Mouse (Mus musculus) spleen, adult 12 weeks (tissue): ENCODE results near the gene Syt11.
"Not testable (repeated sequence)": the region's sequence is repeated elsewhere in the genome, so short reads cannot be mapped to it uniquely, and the experiment has no call there.

ENCODE experiments used
- DNase-seq: peaks from one replicate; pipeline ENCODE4 v3.0.0; 2022; ENCODE audit warnings: low spot score

Gene Syt11

DNA sequence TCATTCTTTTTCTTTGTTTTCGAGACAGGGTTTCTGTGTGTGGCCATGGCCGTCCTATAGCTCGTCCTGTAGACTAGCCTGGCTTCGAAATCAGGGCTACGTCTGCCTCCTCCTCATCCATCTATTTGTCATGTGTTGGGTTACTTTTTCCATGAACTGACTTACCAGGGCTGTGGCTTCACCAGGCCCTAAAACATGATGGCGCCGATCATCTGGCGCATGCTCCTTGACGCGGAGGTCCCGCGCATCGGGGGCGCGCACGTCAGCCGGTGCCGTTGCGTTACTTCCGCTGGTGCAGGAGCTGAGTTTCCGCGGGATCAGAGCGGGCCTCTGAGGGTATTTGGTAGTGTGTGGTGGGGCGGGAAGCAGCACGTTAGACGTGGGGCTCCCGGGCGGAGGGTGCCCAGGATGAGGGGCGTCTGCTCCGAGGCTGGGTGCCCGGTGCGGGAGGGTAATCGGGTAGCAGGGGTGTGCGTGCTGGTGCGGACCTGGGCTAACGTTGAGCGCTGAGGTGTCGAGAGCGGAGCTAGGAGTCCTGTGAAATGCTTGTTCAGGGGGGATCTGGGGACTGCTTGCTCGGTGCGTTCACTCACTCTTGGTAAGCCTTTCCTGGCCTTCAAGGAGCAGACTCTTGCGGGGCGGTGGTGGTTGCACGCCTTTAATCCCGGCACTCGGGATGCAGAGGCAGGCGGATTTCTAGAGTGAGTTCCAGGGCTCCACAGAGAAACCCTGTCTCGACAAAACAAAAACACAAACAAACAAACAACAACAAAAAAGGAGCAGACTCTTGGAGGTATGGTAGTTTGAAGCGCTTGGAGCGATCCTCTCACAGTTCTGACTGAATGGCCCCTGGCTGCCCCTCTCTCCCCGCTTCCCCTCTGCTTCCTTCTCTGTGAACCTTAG is at the start of gene Syt11:
TSS of gene Syt11 (minus strand) at position 226 of the 903 bp plus-strand sequence.
- peak; percentile 50 for DNase-seq

DNA sequence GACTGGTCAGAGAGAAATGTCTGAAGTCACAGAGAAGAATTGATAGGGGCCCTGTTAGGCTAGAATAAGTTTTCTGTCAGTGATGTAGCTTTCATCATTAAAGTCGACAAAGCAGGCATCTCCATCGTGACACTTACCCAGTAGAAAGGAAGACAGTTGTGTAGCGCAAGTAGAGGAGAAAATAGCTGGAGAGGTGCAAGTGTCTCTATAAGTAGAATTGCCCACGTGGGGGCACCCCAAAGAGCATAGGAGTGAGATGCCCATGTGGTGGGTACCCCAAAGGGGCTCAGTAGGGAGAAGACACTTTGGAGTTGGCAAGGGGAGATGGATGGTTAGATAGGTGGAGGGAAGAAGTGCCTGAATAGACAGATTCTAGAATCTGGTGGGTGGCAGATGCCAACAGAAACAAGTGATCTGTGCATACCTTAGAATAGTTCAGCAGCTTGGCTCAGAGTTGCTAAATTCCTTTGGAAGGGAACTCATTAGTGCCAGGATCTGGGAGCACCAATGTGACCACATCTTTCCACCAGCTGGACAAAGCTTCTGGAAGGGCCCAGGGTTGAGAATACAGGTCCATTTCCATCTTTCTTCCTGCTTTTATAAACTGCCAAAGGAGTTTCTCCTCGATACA is 29.1 kb upstream of the Syt11 start:
- DNase-seq, result no peak

DNA sequence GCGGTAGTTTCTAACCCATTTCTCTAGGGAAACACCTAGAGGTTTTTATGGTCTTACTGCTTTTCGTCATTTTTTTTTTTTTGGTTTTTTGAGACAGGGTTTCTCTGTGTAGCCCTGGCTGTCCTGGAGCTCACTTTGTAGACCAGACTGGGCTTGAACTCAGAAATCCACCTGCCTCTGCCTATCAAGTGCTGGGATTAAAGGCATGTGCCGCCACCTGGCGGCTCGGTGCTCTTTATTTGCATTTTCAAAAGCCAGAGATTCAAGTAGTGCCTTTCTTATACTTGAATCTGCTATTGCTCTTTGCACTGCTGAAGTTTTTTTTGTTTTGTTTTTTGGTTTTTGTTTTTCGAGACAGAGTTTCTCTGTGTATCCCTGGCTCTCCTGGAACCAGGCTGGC is 22.5 kb upstream of the Syt11 start:
- DNase-seq, result not testable (repeated sequence)

DNA sequence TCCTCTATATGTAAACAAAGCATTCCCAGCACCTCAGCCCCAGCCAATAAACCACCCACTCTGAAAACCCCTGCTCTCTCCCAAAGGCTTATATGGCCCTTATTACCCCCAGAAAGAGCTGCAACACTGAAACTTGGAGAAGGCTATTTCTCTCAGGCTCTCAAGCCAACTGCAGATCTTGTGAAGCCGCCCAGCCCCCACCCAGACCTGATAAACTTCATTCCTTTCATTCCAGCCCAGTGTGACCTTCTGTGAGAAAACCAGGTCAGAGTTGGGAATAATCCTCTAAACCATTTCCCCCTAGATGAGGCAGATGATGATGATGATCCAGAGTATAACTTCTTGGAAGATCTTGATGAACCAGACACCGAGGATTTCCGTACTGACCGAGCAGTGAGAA is 13.1 kb upstream of the Syt11 start:
- not testable (repeated sequence) for DNase-seq

DNA sequence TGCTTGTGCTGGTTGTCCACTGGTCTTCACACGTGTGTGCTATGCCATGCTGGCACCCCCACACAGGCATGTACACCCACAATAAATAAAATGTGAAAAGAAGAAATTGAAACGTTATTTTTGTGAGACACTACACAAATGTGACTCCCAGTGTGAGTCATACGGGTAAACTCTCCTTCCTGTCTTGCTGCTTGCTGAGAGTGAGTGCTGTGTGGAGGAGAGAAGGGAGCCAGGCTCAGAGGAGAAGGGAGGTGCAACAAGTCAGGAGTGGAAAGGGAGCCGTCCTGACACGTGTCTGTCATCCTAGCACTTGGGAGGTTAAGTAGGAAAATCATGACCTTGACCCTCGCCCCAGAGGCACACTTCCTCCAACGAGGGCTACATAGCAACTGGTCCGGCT is 11.8 kb upstream of the Syt11 start:
- DNase-seq, result not testable (repeated sequence)

DNA sequence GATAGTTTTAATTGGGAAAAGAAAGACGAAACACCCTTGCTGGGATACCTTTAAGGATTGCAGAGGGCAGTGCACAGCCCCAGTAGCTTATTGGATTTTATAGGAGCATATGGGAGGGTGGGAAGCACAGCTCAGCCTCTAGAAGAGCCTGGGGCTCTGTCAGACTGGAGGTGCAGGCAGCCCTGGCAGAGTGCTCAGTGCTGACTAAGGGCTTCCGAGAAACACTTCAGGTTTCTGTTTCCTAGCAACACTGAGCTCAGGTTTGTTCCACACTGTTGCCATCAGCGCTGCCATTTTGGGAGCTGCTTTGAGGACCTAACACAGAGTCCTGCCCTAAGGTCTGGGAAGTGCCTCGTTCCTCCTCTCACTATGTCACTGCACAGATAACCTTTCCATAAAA is 11.4 kb upstream of the Syt11 start:
- not testable (repeated sequence) for DNase-seq

DNA sequence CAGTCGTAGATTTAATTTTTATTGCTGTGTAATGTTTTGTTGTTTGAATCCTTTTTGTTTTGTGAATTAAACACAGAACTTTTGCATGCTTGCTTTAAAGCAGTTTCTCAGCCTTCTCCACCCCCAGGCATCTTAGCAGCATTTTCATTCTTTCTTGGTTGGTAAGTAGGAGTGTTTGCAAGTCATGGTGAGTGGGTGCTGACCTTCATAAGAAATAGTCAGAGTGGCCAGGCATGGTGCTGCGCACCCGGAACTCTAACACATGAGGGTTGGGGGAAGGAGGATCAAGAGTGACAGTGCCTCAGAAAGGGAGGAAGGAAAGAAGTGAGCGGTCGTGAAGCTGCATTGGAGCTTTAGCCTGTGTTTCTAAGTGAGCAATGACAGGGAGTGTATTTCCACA is 9.9 kb upstream of the Syt11 start:
- no peak for DNase-seq

DNA sequence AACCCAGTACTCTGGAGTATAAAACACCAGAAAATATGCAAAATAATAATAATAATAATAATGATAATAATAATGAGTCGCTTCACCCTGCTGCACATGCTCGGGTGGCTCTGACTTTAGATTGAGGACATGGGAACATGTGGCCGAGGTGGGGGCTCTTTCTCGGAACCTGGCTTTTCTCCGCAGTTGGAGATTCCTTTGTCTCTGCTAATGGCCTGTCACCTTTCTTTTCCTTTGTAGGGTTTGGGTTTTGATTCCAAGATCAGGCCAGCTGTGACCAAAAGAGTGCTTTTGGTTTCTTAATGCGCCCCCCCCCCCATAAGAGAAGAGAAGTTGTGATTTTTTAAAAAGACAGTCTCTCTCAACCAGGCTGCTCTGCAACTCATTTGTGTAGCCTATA is 1.8 kb downstream of the Syt11 start:
- not testable (repeated sequence) for DNase-seq

DNA sequence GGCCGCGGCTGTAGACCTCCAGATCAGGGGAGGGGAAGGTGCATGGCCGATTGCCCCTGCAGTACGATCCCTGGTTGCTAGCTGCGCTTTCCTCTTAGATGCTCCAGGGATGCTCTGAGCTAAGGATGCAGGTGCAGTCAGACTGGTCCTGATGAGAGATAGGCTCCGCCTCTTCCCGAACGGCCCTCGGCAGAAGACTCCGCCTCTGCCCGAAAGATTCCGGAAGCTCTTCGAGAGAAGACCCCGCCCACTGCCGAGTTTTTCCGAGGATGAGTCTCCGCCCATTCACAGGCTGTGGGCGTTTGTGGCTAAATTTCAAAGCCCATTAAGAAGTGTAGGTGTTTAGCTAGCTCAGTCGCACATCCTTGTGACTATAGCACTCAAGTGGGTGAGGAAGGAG is 2.6 kb downstream of the Syt11 start:
- peak; percentile 81 for DNase-seq

DNA sequence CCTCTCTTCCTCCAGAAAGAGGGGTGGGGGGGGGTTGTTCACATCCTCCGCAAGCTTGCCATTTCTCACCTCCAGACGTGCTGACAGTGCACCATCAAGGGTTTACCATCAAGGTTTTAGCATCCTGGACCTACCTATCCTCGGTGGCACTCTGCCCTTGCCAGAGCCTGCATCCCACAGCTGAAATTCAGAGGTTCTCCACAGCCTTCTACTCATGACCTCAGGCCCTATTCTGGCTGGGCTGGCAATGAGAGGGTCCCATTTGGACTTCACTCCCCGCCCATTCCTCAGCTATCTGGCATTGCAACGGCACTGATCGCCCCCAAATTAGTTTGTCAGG is 3.1 kb downstream of the Syt11 start:
- DNase-seq, result not testable (repeated sequence)

DNA sequence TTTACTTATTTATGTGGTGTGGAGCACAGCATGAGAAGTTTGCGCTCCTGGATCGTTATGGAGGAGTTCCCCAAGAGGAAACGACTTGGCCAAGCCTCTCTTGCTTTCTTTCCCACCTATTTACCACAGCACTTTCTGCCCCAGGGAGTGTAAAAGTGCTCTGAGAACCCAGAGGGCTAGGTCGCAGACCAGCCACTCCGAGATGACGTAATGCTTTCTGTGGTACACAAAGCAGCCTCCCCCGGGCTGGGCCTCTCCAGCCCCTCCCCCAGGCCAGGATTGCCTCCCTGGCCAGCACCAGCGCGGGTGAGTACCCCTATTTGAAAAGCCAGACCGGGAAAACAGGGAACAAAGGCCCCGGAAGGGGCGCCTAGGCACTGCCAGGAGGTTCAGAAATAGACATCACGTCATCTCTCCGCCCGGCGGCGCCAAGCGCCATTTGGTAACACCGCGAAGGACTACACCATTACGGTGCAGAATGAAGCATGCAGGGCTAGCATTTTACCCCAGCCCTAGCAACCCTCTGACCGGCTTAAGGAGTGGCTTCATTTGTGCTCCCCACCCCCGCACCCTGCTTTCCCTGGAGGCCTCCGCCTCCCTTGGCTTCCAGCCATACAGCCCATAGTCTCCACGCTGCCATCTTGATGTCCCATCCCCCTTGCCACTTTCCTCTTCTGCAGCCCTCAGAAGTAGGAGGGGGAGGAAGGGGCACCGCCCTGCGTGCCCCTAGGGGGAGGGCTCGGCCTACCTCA is 3.6 kb downstream of the Syt11 start:
- peak; percentile 19 for DNase-seq

DNA sequence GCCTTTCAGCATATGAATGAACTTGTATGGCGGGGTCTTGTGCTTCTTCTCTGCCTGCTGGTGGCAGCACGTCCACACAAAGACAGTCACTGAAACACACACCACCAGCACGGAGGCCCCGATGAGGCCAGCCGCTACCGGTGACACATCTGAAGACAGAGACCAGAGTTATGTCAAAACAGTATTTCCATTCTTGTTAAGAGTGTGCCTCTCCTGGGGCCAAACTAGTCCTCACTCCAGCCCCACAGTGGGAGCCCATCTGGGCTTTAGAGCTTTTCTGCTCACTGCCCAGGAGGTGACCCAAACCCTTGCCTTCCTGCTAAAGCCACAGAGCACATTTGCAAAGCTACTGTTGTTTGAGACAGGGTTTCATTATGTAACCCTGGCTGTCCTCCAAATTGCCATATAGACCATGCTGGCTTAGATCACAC is 12.5 kb downstream of the Syt11 start:
- no peak for DNase-seq

DNA sequence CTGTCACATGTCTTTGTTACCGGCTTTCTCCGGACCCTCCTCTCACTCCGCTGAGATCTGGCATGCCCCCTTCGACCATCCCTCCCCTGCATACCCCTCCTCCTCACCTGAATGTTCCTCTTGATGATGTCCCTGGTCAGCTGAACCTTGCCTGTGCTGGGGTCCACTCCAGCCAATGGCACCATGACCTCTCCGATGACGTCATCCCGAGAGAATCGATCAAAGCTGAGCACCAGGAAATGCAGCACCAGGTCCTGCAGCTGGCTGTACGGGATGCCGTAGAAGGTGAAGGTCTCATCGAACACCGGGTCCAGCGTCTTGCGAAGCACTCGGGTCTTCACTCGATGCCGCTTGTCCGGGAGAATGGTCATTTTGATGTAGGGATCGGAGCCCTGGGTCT is 13.3 kb downstream of the Syt11 start:
- no peak for DNase-seq

DNA sequence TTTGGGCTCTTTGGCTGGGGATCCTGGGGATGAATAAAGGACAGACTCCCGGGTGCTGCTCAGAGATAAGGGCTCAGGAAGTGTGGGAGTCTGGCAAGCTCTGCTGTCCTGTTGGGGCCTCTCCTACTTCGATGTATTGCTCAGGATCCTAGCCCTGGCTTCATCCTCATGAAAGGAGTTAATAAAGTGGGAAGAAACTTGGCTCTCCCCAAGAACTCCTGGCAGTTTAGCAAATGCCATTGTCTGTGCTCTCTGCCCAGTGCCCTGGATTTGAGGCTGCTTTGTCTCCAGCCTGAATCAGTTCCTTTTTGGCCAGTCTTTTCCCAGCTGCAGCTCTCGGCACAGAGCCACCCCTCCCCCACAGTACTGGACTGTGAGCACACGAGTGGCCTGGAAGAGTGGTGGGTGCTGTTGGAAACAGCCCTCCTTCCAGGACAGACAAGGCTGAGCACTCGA is 16.9 kb downstream of the Syt11 start:
- no peak for DNase-seq

DNA sequence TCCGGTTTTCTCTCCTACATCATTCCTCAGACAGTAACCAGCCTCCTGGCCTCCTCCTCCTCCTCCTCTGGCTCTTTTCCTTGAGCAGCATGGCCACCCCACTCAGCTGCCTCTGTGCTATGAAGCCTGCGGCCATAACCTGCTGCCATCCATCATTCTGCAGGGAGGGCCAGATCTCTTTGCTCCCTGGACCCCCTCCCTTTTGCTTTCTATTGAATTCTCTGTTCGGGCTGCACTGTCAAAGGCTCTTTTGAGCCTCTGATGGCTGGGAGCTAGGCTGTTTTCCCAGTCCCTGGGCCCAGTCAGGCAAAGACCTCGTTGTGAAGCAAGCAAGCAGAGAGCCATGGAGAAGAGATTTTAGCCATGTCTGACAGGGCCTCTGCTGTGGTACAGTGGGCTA is 18.7 kb downstream of the Syt11 start:
- no peak for DNase-seq

DNA sequence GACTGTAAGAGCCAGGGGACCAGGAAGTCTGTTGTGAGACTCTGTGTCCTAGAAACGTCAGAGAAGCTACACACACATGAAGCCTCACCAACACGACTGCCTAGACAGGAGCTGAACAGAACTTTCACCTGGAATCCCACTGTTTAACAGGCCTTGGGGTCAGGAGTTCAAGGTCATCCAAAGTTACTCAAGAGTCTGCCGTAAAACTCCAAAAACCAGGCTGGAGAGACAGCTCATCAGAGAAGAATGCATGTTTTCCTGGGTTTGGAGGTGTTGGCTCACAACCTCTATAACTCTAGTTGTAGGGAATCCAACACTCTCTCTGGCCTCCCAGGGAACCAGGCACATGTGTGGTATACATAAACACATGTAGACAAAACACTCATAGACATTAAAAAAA is 19.4 kb downstream of the Syt11 start:
- no peak for DNase-seq

DNA sequence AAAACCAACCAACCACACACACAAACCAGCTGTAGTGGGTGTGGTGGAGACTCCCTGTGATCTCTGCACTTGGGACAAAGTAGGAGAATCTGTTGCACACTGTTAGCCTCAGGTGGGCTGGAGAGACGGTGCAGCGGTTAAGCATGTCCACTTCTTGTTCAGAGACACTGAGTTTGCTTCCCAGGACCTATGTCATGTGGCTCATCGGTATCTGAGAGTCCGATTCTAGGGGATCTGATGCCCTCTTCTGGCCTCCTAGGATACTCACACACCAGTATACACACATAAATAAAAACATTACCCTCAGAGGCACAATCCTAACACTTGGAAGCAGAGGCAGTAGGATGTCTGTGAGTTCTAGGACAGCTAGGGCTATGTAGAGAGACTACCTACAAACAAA is 20.7 kb downstream of the Syt11 start:
- DNase-seq, result no peak

DNA sequence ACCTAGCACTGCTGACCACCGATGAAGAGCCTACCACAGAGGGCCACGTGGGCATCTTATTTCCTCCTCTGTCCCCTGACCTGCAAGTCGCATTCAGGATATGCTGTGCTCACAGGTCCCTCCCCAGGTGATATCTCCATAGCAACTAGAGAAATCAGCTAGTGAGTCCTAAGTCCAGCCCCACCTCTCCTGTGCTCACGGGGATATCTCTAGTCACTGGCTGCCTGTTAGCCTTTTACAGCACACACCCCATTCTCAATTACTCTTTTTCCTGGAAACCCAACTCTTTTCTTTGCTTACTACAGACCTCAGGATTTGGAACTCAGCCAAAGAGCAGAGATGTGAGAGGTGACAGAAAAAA is 28.1 kb downstream of the Syt11 start:
- DNase-seq, result no peak

DNA sequence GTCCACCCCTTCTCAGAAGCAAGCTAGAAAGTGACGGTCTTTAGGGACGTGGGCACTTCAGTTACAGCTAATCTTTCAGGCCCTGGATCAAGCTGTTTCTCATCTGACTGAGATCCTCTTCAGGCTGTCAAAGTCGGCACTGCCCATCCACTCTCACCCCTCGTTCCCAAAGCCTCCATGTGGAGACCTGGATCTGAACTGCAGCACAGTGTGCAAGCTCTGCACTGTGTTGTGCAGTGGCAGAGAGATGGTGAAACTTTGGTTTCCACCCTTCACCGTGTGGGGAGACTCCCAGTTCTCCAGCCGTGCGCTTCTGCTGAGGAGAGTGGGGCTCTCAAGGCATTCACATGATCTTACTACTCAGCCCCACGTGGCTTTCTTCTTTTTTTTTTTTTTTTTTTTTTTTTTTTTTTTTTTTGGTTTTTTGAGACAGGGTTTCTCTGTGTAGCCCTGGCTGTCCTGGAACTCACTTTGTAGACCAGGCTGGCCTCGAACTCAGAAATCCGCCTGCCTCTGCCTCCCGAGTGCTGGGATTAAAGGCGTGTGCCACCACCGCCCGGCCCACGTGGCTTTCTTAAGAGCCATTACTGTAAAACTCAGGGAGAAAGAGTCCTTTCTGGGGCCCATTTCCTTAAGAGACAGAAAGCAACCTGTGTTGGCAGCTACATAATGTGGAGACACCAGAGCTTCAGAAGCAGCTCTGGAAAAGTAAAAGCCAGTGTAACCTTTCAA is 28.7 kb downstream of the Syt11 start:
- DNase-seq, result no peak

DNA sequence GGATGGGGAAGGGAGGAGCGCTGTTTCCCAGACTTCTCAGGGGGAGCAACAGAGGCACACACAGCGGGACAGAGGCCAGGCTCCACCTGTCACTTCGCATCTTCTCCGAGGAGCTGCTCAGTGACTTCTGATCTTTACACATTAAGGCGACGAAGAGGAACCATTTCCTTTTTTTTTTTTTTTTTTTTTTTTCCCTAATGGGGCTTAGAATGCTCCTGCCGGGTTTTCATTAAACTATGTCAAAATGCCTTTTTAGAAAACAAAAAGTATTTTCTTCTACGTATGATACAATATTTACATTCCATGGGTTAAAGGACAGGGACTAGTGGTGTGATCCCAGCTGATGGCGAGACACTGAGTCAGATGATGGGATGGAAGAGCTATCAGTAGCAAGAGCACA is 29.4 kb downstream of the Syt11 start:
- no peak for DNase-seq

DNA sequence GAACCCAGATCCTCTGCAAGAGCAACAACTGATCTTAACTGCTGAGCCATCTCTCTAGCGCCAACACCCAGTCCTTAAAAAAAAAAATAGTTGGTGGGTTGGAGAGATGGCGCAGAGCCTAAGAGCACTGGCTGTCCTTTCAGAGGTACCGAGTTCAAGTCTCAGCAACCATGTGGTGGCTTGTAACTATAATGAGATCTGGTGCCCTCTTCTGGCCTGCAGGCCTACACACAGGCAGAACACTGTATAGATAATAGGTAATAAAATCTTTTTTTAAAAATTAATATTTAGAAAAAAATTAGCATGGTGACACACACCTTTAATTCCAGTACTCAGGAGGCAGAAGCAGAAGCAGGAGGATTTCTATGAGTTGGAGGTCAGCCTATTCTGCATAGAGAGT is 34.8 kb downstream of the Syt11 start:
- DNase-seq, result no peak

DNA sequence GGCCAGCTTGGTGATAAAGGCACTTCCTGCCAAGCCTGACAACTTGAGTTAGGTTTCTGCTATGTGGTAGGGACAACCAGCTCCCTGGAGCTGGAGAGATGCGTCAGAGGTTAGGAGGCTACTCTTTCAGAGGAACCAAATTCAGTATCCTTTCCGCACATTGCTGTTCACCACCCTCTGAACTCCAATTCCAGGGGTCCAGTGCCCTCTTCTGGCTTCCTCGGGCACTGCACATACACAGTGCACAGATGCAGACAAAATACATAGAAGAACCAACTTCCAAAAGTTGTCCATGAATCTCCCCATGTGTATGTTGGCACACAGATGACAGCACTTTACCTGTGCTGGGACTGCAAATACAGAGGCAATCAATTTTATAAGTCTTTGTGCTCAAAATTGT is 36.3 kb downstream of the Syt11 start:
- DNase-seq, result peak; percentile 51
